Mouse (Mus musculus) hindbrain, embryonic 11.5 days (tissue): Measurements from ENCODE around the gene Olfr553. TPM values are rescaled to one million over a fixed set of nuclear protein-coding genes. Genes with fewer than 3 reads are reported as not detected.
"Not testable (repeated sequence)": the region's sequence is repeated elsewhere in the genome, so short reads cannot be mapped to it uniquely, and the experiment has no call there.

Experiments
- ATAC-seq: fragments of 200-750 bp; cut with Nextera tagmentation; 2 replicates; pipeline ENCODE4 v1.8.0; 2017; ENCODE audit warnings: mild to moderate bottlenecking, moderate TSS enrichment, moderate library complexity; ENCODE audit not compliant: low FRiP score
- DNase-seq: peaks from one replicate; pipeline ENCODE4 v3.0.0-alpha.2; 2015; ENCODE audit warnings: low spot score
- H3K27ac ChIP-seq: fragments of 300-500 bp; sonication (generic); 2 replicates; pipeline ENCODE4 v1.5.1; 2014; ENCODE audit warnings: mild to moderate bottlenecking, low read depth, low read length
- H3K27me3 ChIP-seq: fragments of 300-500 bp; sonication (generic); 2 replicates; pipeline ENCODE4 v1.6.1; 2014; ENCODE audit warnings: mild to moderate bottlenecking, low read length, moderate library complexity, mixed read lengths; ENCODE audit not compliant: control insufficient read depth, insufficient read depth
- H3K36me3 ChIP-seq: fragments of 300-500 bp; sonication (generic); 2 replicates; pipeline ENCODE4 v1.6.1; 2014; ENCODE audit warnings: mild to moderate bottlenecking, low read length, moderate library complexity, mixed read lengths; ENCODE audit not compliant: control insufficient read depth, insufficient read depth
- H3K4me1 ChIP-seq: fragments of 300-500 bp; sonication (generic); replicated peaks from 2 replicates; pipeline ENCODE4 v1.6.1; 2014; ENCODE audit warnings: low read length, mixed read lengths; ENCODE audit not compliant: control insufficient read depth, insufficient read depth
- H3K4me2 ChIP-seq: fragments of 300-500 bp; sonication (generic); replicated peaks from 2 replicates; pipeline ENCODE4 v1.6.1; 2014; ENCODE audit warnings: mild to moderate bottlenecking, low read depth, low read length
- H3K4me3 ChIP-seq: fragments of 300-500 bp; sonication (generic); 2 replicates; pipeline ENCODE4 v1.5.1; 2014; ENCODE audit warnings: low read depth, low read length
- H3K9ac ChIP-seq: fragments of 300-500 bp; sonication (generic); 2 replicates; pipeline ENCODE4 v1.6.1; 2014; ENCODE audit warnings: low read depth, low read length
- H3K9me3 ChIP-seq: fragments of 300-500 bp; sonication (generic); 2 replicates; pipeline ENCODE4 v1.6.1; 2016; ENCODE audit warnings: low read length; ENCODE audit not compliant: control insufficient read depth
- WGBS: fragments of 180-500 bp; shearing (Covaris S2); extraction: QIAGEN DNeasy Blood & Tissue Kit; methylation state at CpG from one replicate; pipeline ENCODE4 v1.1.7; 2014; 5-methylcytosine and 5-hydroxymethylcytosine counted together
- polyA plus RNA-seq: library from polyadenylated mRNA; unstranded; fragments of >200 nt; fragmentation: Nextera tagmentation; extraction: Ambion mirVana; gene quantifications from 2 replicates; pipeline ENCODE4 v1.2.1, GENCODE M21; 2014

Gene Olfr553
- not detected in 2 replicates for polyA plus RNA-seq

DNA sequence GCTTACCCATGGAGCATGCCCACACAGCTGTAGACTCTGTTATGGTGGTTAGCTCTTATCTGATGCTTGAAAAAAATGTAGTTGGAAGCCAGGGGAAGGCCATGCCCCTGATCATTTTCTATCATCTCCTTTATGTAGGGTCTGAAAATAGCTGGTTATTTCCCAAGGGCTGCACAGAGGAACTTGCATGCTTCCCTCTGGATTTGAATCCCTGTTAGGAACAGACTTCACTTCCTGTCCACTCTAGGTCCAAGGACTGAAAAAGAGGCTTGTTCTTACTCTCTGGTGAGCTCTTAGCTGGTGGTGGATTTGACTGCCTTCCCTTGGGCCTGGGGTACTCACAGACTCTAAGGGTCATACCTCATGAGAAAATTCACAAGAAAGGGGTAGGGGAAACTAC is at the start of gene Olfr553:
Gene Olfr553 (minus strand): TSS at position 101 of the 400 bp plus-strand sequence.
- no peaks in the 10 kb centered on the region for H3K36me3 ChIP-seq
- H3K4me1 ChIP-seq, result no peaks in the 10 kb centered on the region
- H3K4me3 ChIP-seq, result no peak within 1 kb of the TSS
- no peak within 1 kb of the TSS for H3K9ac ChIP-seq
- DNase-seq (no peak), ATAC-seq (no peak)
- no peaks in the 10 kb centered on the region for H3K27me3 ChIP-seq
- H3K27ac ChIP-seq, result no peak within 1 kb of the TSS
- no peak within 1 kb of the TSS for H3K4me2 ChIP-seq
- no peaks in the 10 kb centered on the region for H3K9me3 ChIP-seq

DNA sequence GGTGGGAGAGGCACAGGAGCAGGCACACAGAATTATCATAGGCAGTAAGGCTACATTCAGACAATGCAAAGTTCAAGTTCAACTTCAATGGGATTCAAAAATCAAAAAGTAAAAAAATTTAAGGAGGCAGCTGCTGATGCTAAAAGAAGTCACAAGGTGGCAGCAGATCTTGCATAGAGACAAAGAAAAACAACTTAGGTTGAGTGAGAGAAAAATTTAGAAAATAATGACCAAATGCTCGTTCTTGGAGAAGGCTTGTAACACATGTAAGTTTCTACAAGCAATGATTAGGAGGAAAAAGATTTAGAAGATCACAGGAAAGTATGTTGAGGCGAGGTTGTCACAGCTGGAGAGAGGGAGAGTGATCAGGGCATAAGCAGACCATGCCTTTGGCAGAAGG is 47.4 kb upstream of the Olfr553 start:
- DNase-seq (peak; percentile 30), ATAC-seq (no peak)
- H3K9ac ChIP-seq, result no peak overlapping the region
- no peaks in the 10 kb centered on the region for H3K27me3 ChIP-seq
- H3K4me3 ChIP-seq, result no peak overlapping the region
- H3K4me1 ChIP-seq, result no peaks in the 10 kb centered on the region
- no peak overlapping the region for H3K27ac ChIP-seq
- no peak overlapping the region for H3K4me2 ChIP-seq
- no peaks in the 10 kb centered on the region for H3K9me3 ChIP-seq
- H3K36me3 ChIP-seq, result no peaks in the 10 kb centered on the region
- 44% methylated on average over 2 of the region's 2 CpGs for WGBS

DNA sequence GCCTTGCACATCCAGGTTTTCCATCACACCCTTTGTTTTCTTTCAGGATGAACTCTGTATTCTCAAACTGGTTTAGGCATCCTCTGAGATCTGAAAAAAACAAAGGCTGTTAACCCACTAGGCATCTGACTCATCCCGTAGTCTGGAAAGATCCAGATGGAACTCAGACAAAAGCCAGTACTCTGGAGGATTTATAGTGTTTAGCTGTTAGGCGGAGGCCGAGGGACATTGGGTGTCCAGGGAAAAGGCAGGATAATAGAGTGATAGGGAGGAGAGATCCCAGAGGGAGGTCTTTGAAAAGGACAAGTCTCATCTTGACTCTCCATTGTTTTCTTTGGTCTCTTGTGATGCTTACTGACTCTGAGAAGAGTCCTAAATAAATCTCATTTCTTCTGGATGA is 46.6 kb upstream of the Olfr553 start, which contains the start of gene Olfr556:
Gene Olfr556 (plus strand): TSS at position 301 of the 400 bp plus-strand sequence.
- ATAC-seq (no peak), DNase-seq (no peak)
- no peak within 1 kb of the TSS for H3K4me2 ChIP-seq
- no peak within 1 kb of the TSS for H3K4me3 ChIP-seq
- WGBS, result 45% methylated on average over 3 of the region's 3 CpGs
- no peaks in the 10 kb centered on the region for H3K36me3 ChIP-seq
- H3K27ac ChIP-seq, result no peak within 1 kb of the TSS
- H3K4me1 ChIP-seq, result no peaks in the 10 kb centered on the region
- H3K9me3 ChIP-seq, result no peaks in the 10 kb centered on the region
- no peak within 1 kb of the TSS for H3K9ac ChIP-seq
- no peaks in the 10 kb centered on the region for H3K27me3 ChIP-seq

DNA sequence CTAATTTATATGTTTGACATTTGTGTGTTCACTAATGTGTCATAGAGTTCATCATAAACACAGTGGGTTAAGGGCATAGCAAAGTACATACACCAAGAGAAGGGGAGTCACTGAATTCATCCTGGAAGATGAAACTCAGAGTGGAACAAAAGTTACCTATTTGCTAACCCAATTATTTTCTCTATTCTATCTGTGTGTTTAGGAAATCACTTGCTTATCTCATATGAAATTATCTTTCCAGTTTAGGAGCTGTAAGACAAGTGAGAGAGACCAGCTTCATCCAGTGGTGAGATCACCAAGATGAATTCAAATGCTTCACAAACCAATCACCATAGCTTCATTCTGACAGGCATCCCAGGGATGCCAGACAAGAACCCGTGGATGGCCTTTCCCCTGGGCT is 40.5 kb upstream of the Olfr553 start, which contains the start of gene Olfr555:
Gene Olfr555 (plus strand): TSS at position 301 of the 400 bp plus-strand sequence.
- no peak for ATAC-seq
- DNase-seq, result no peak
- no peaks in the 10 kb centered on the region for H3K9me3 ChIP-seq
- H3K4me2 ChIP-seq, result no peak within 1 kb of the TSS
- no peak within 1 kb of the TSS for H3K9ac ChIP-seq
- no peak within 1 kb of the TSS for H3K27ac ChIP-seq
- no peaks in the 10 kb centered on the region for H3K4me1 ChIP-seq
- H3K4me3 ChIP-seq, result no peak within 1 kb of the TSS
- WGBS, result 79% methylated on average over 1 of the region's 1 CpGs
- no peaks in the 10 kb centered on the region for H3K36me3 ChIP-seq
- no peaks in the 10 kb centered on the region for H3K27me3 ChIP-seq

DNA sequence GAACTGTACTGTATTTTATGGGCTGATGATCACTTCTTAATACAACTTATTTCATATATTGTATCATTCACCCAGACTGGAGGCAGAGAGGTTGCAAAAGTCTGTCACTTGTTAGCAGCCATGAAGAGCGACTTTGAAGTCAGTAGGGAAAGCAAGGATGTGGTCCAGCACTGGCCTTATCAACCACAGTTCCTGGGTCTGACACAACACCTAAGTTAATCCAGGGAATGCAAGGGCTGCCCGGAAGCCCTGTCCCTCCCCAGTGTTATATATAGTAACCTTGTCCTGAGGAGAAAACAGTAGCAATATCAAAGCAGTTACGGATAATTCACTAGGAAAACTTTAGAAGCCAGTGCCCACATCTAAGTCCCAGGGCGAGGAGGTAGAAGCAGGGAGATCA is 26.9 kb upstream of the Olfr553 start:
- not testable (repeated sequence) for ATAC-seq

DNA sequence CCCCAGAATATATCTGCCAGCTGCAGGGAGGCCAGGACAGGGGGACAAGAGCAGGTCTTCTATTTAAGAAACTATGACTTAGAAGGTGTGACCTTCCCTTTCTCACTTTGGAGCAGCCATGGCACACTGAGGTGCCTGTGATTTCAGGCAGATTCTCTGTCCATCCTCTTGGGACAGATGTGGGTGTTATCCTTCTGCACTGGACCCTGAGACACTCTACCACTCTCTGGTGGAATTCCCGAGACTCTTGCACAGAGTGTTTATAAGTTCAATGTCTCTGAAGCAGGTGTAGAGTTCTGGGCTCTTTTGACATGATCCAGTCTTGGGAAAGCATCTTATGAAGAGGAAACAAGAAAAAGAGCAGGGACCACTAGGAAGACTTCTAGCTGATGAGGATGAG is 20.1 kb upstream of the Olfr553 start, which contains the start of gene Olfr554:
Gene Olfr554 (plus strand): TSS at position 301 of the 400 bp plus-strand sequence.
- no peak within 1 kb of the TSS for H3K4me2 ChIP-seq
- DNase-seq (no peak), ATAC-seq (no peak)
- H3K9me3 ChIP-seq, result no peaks in the 10 kb centered on the region
- H3K4me3 ChIP-seq, result no peak within 1 kb of the TSS
- no peak within 1 kb of the TSS for H3K27ac ChIP-seq
- no peaks in the 10 kb centered on the region for H3K36me3 ChIP-seq
- no peaks in the 10 kb centered on the region for H3K4me1 ChIP-seq
- WGBS, result 78% methylated on average over 1 of the region's 1 CpGs
- no peak within 1 kb of the TSS for H3K9ac ChIP-seq
- no peaks in the 10 kb centered on the region for H3K27me3 ChIP-seq

More for the DNA sequence above, 26.9 kb upstream of the Olfr553 start:
- H3K27me3 ChIP-seq, DNase-seq, H3K4me1 ChIP-seq, H3K27ac ChIP-seq, H3K4me2 ChIP-seq, H3K36me3 ChIP-seq, H3K9me3 ChIP-seq, H3K9ac ChIP-seq, H3K4me3 ChIP-seq: not testable (repeated sequence)
- WGBS, result 98% methylated on average over 3 of the region's 4 CpGs

DNA sequence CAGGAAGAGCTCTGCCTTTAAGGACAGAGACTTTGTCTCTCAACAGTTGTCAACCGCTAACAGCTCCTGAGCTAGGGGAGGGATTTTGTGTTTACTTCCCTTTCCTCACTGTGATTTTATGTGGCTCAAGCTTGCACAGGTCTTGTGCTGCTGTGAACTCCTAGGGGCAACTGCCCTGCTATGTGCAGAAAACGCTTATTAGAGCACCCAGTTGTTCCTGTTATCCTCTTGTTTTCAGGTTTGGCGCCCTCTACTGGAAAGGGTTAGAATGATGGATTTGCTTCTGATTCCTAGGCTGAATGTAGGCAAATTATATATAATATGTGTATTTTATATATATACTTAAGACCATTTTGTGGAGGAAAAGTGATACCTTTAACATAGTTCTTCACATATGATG is 18.6 kb upstream of the Olfr553 start:
- Histone ChIP-seq H3K4me1 (no peaks in the 10 kb centered on the region), H3K27me3 (no peaks in the 10 kb centered on the region), H3K4me2 (no peak overlapping the region), H3K9ac (no peak overlapping the region), H3K9me3 (no peaks in the 10 kb centered on the region), H3K4me3 (no peak overlapping the region), H3K27ac (no peak overlapping the region), H3K36me3 (no peaks in the 10 kb centered on the region)
- peak; percentile 39 for DNase-seq
- WGBS, result 27% methylated on average over 3 of the region's 3 CpGs
- ATAC-seq, result no peak

DNA sequence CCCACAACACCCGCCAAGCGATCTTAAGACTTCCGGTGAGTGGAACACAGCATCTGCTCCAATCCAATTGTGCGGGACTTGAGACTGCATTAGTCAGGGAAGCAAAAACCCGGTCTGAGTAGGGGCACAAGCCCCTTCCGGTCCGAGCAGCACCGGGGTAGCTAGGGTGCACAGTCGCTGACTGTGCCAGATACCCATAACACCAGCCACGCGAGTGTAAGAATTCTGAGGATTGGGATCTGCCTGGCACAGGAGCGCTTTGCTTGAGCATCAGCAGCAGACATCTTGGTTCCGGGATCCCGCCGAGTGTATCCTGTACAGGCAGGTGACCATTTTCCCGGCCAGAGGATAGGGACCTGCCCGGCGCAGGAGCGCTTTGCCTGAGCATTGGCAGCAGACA is 2.4 kb upstream of the Olfr553 start:
- not testable (repeated sequence) for H3K27ac ChIP-seq, DNase-seq, H3K4me2 ChIP-seq, H3K27me3 ChIP-seq, H3K9ac ChIP-seq, H3K4me1 ChIP-seq, ATAC-seq, H3K4me3 ChIP-seq, H3K36me3 ChIP-seq, H3K9me3 ChIP-seq
- 84% methylated on average over 13 of the region's 19 CpGs for WGBS

DNA sequence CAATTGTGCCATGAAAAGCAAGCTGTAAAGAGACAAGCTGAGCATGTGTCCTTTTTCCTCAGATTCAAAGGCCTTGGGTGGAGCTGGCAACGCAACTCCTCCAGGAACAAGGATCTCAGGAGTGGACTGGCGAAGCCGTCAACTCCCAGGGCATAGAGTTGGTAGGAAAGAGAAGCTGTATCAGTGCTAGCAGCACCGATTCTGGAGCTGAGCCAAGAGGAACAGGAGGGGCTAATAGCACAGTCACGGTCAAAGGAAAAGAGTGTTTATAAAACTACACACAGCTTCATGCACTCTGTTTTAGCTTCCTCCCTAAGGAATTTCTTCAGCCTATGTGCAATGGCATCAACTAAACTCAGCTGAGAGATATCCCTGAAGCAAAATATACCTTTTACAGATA is 1.6 kb upstream of the Olfr553 start:
- WGBS, result 73% methylated on average over 5 of the region's 5 CpGs
- Histone ChIP-seq H3K36me3 (no peaks in the 10 kb centered on the region), H3K9me3 (no peaks in the 10 kb centered on the region), H3K27me3 (no peaks in the 10 kb centered on the region), H3K27ac (no peak overlapping the region), H3K4me3 (no peak overlapping the region), H3K4me1 (no peaks in the 10 kb centered on the region), H3K4me2 (no peak overlapping the region), H3K9ac (no peak overlapping the region)
- no peak for ATAC-seq
- peak; percentile 6 for DNase-seq
